Mouse (Mus musculus): ENCODE measurements around the gene Zfp961. TPM values are rescaled to one million over a fixed set of nuclear protein-coding genes. Genes with fewer than 3 reads are reported as not detected.
"Not testable (repeated sequence)": the region's sequence is repeated elsewhere in the genome, so short reads cannot be mapped to it uniquely, and the experiment has no call there.

Zfp961 gene
- polyA plus RNA-seq, 1 experiment from 2014 or later: 32.1 TPM

DNA sequence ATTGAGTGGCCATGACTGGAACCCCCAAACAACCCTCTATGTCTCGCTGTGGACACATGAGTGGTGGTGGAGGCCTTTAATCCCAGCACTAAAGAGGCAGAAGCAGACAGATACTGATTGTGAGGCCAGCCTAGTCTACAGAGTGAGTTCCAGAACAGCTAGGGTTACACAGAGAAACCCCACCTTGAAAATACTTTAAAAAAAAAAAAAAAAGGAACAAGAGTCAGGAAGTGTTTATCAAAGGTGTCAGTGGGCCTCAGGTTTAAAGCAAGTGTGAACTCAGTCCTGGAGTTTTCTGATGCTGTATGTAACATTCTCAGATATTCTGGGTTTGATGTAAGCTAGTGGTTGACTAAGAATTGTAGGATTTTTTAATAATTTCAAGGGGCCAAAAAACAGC, 1.7 kb downstream of the Zfp961 start:
- Histone ChIP-seq H3K9me3 (replicated peaks; ENCODE audit: control insufficient read depth, low read length) (no peaks in the 10 kb centered on the region), H3K9ac (replicated peaks; ENCODE audit: low read length) (no peak overlapping the region), H3K4me2 (ENCODE audit: low read depth, low read length) (no peak overlapping the region), H3K27me3 (ENCODE audit: control insufficient read depth, insufficient read depth, low read length) (no peaks in the 10 kb centered on the region), H3K36me3 (replicated peaks; ENCODE audit: control insufficient read depth, insufficient read depth, low read depth, low read length) (peaks cover 3% of the 10 kb centered on the region), H3K4me3 (ENCODE audit: low read depth, low read length) (no peak overlapping the region), H3K4me1 (ENCODE audit: control insufficient read depth, insufficient read depth, low read length) (no peaks in the 10 kb centered on the region), H3K27ac (replicated peaks; ENCODE audit: low read depth, low read length) (no peak overlapping the region)
- no peak for ATAC-seq (replicated peaks; ENCODE audit: insufficient number of reproducible peaks, low FRiP score, low TSS enrichment, low read depth)
- no peak for DNase-seq (ENCODE audit: low spot score)
- 85% methylated on average over 1 of the region's 1 CpGs for WGBS

- not testable (repeated sequence) for DNase-seq (ENCODE audit: low spot score); H3K36me3 ChIP-seq (replicated peaks; ENCODE audit: control insufficient read depth, insufficient read depth, low read depth, low read length); H3K4me3 ChIP-seq (ENCODE audit: low read depth, low read length); ATAC-seq (replicated peaks; ENCODE audit: insufficient number of reproducible peaks, low FRiP score, low TSS enrichment, low read depth); H3K9ac ChIP-seq (replicated peaks; ENCODE audit: low read length); H3K9me3 ChIP-seq (replicated peaks; ENCODE audit: control insufficient read depth, low read length); H3K4me1 ChIP-seq (ENCODE audit: control insufficient read depth, insufficient read depth, low read length); H3K4me2 ChIP-seq (ENCODE audit: low read depth, low read length); H3K27ac ChIP-seq (replicated peaks; ENCODE audit: low read depth, low read length); H3K27me3 ChIP-seq (ENCODE audit: control insufficient read depth, insufficient read depth, low read length)
- WGBS: 96% methylated on average over 16 of the region's 16 CpGs
Measured at GRCm38 (mm10) chr8:71952961-71953700, 2.3 kb downstream of the Zfp961 start.

DNA sequence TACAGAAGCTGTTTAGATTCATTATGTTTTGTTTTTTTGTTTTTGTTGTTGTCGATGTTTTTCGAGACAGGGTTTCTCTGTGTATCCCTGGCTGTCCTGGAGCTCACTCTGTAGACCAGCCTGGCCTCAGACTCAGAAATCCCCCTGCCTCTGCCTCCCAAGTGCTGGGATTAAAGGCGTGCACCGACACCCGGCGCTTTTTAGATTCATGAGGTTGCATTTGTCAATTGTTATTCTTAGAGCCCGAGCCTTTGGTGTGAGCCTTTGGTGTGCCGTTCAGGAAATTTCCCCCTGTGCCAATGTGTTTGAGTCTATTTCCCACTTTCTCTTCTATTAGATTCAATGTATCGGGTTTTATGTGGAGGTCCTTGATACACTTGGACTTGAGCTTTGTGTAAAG, 3.8 kb downstream of the Zfp961 start:
- H3K27me3 ChIP-seq (ENCODE audit: control insufficient read depth, insufficient read depth, low read length): no peaks in the 10 kb centered on the region

GRCm38 (mm10) chr8:71960483-71960882, 9.6 kb downstream of the Zfp961 start:
- no peak for DNase-seq (ENCODE audit: low spot score)
- Histone ChIP-seq H3K4me1 (ENCODE audit: control insufficient read depth, insufficient read depth, low read length) (no peaks in the 10 kb centered on the region), H3K9ac (replicated peaks; ENCODE audit: low read length) (no peak overlapping the region), H3K27ac (replicated peaks; ENCODE audit: low read depth, low read length) (no peak overlapping the region), H3K4me3 (ENCODE audit: low read depth, low read length) (no peak overlapping the region), H3K36me3 (replicated peaks; ENCODE audit: control insufficient read depth, insufficient read depth, low read depth, low read length) (no peaks in the 10 kb centered on the region), H3K9me3 (replicated peaks; ENCODE audit: control insufficient read depth, low read length) (no peaks in the 10 kb centered on the region), H3K4me2 (ENCODE audit: low read depth, low read length) (no peak overlapping the region), H3K27me3 (ENCODE audit: control insufficient read depth, insufficient read depth, low read length) (no peaks in the 10 kb centered on the region)
- ATAC-seq (replicated peaks; ENCODE audit: insufficient number of reproducible peaks, low FRiP score, low TSS enrichment, low read depth): no peak

More for the DNA sequence above, 3.8 kb downstream of the Zfp961 start:
- Histone ChIP-seq H3K9me3 (replicated peaks; ENCODE audit: control insufficient read depth, low read length) (no peaks in the 10 kb centered on the region), H3K4me1 (ENCODE audit: control insufficient read depth, insufficient read depth, low read length) (no peaks in the 10 kb centered on the region), H3K9ac (replicated peaks; ENCODE audit: low read length) (no peak overlapping the region), H3K27ac (replicated peaks; ENCODE audit: low read depth, low read length) (no peak overlapping the region), H3K36me3 (replicated peaks; ENCODE audit: control insufficient read depth, insufficient read depth, low read depth, low read length) (peaks cover 3% of the 10 kb centered on the region), H3K4me3 (ENCODE audit: low read depth, low read length) (no peak overlapping the region), H3K4me2 (ENCODE audit: low read depth, low read length) (no peak overlapping the region)
- WGBS: 97% methylated on average over 9 of the region's 9 CpGs
- DNase-seq (ENCODE audit: low spot score) (no peak), ATAC-seq (replicated peaks; ENCODE audit: insufficient number of reproducible peaks, low FRiP score, low TSS enrichment, low read depth) (no peak)

GRCm38 (mm10) chr8:71961796-71962195, 11.0 kb downstream of the Zfp961 start:
- H3K9me3 ChIP-seq (replicated peaks; ENCODE audit: control insufficient read depth, low read length): no peaks in the 10 kb centered on the region
- ATAC-seq (replicated peaks; ENCODE audit: insufficient number of reproducible peaks, low FRiP score, low TSS enrichment, low read depth) (no peak), DNase-seq (ENCODE audit: low spot score) (no peak)
- WGBS: 84% methylated on average over 5 of the region's 5 CpGs
- no peaks in the 10 kb centered on the region for H3K27me3 ChIP-seq (ENCODE audit: control insufficient read depth, insufficient read depth, low read length)
- no peaks in the 10 kb centered on the region for H3K4me1 ChIP-seq (ENCODE audit: control insufficient read depth, insufficient read depth, low read length)
- H3K36me3 ChIP-seq (replicated peaks; ENCODE audit: control insufficient read depth, insufficient read depth, low read depth, low read length): peaks cover 10% of the 10 kb centered on the region
- H3K27ac ChIP-seq (replicated peaks; ENCODE audit: low read depth, low read length): no peak overlapping the region
- H3K4me2 ChIP-seq (ENCODE audit: low read depth, low read length): no peak overlapping the region
- no peak overlapping the region for H3K9ac ChIP-seq (replicated peaks; ENCODE audit: low read length)
- H3K4me3 ChIP-seq (ENCODE audit: low read depth, low read length): no peak overlapping the region

DNA sequence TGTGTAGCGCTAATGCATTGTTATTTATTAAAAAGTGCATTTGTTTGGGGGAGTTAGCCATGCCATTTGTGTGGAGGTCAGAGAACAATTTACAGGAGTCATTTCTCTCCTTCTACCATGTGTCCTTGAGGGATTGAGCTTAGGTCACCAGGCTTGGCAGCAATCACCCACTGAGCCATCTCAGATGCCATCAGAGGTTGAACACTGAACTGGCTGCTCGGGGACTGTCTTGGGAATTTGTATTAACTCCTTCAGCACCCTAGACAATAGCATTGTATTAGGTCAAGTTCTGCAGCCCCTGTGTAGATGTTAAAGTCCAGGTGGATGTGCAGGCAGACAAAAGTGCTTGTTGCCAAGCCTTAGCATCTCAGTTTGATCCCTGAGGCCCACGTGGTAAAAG, 13.2 kb downstream of the Zfp961 start:
- H3K4me2 ChIP-seq (ENCODE audit: low read depth, low read length): no peak overlapping the region
- H3K27me3 ChIP-seq (ENCODE audit: control insufficient read depth, insufficient read depth, low read length): no peaks in the 10 kb centered on the region
- no peak overlapping the region for H3K27ac ChIP-seq (replicated peaks; ENCODE audit: low read depth, low read length)
- DNase-seq (ENCODE audit: low spot score): no peak
- no peak overlapping the region for H3K4me3 ChIP-seq (ENCODE audit: low read depth, low read length)
- H3K9me3 ChIP-seq (replicated peaks; ENCODE audit: control insufficient read depth, low read length): no peaks in the 10 kb centered on the region
- H3K36me3 ChIP-seq (replicated peaks; ENCODE audit: control insufficient read depth, insufficient read depth, low read depth, low read length): peaks cover 19% of the 10 kb centered on the region
- no peak overlapping the region for H3K9ac ChIP-seq (replicated peaks; ENCODE audit: low read length)
- WGBS: 84% methylated on average over 3 of the region's 3 CpGs
- no peaks in the 10 kb centered on the region for H3K4me1 ChIP-seq (ENCODE audit: control insufficient read depth, insufficient read depth, low read length)
- no peak for ATAC-seq (replicated peaks; ENCODE audit: insufficient number of reproducible peaks, low FRiP score, low TSS enrichment, low read depth)

DNA sequence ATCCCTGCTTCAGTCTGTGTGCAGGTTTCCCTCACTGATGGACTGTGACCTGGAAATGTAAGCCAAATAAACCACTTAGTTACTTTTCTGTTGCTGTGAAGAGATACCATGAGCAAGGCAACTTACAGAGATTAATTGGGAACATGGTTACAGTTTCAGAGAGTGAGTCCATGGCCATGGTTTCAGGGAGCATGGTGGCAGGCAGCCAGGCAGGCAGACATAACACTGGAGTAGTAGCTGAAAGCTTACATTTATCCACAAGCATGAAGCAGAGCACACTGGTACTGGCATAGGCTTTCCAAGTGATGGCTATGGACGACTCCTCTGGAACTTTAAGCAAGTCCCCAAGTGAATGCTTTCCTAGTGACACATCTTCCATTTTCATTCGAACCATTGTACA, 14.3 kb downstream of the Zfp961 start:
- no peaks in the 10 kb centered on the region for H3K4me1 ChIP-seq (ENCODE audit: control insufficient read depth, insufficient read depth, low read length)
- H3K27ac ChIP-seq (replicated peaks; ENCODE audit: low read depth, low read length): no peak overlapping the region
- H3K27me3 ChIP-seq (ENCODE audit: control insufficient read depth, insufficient read depth, low read length): no peaks in the 10 kb centered on the region
- H3K4me3 ChIP-seq (ENCODE audit: low read depth, low read length): no peak overlapping the region
- ATAC-seq (replicated peaks; ENCODE audit: insufficient number of reproducible peaks, low FRiP score, low TSS enrichment, low read depth) (no peak), DNase-seq (ENCODE audit: low spot score) (no peak)
- H3K36me3 ChIP-seq (replicated peaks; ENCODE audit: control insufficient read depth, insufficient read depth, low read depth, low read length): peaks cover 19% of the 10 kb centered on the region
- H3K9me3 ChIP-seq (replicated peaks; ENCODE audit: control insufficient read depth, low read length): no peaks in the 10 kb centered on the region
- H3K9ac ChIP-seq (replicated peaks; ENCODE audit: low read length): no peak overlapping the region
- 89% methylated on average over 2 of the region's 2 CpGs for WGBS
- no peak overlapping the region for H3K4me2 ChIP-seq (ENCODE audit: low read depth, low read length)

DNA sequence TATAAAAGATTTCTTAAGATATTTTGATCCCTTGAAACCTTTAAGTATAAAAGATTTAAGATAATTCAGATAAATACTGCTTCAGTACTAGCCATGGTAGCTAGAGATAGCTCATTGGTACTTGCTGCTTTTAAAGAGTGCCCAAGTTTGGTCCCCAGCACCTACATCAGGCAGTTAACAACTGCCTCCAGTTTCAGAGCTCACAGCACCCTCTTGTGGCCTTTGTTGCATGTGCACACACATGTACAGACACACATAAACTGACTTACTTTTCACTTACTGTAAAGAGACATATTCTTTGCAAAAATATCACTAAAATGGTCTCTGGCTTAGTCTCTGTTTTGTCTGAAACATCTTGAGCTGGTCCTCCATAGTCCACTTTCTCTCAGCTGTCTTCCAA, 15.6 kb downstream of the Zfp961 start:
- DNase-seq (ENCODE audit: low spot score): no peak

More for the DNA sequence above, 15.6 kb downstream of the Zfp961 start:
- H3K27ac ChIP-seq (replicated peaks; ENCODE audit: low read depth, low read length): no peak overlapping the region
- no peaks in the 10 kb centered on the region for H3K9me3 ChIP-seq (replicated peaks; ENCODE audit: control insufficient read depth, low read length)
- no peak overlapping the region for H3K4me2 ChIP-seq (ENCODE audit: low read depth, low read length)
- no peak overlapping the region for H3K9ac ChIP-seq (replicated peaks; ENCODE audit: low read length)
- H3K27me3 ChIP-seq (ENCODE audit: control insufficient read depth, insufficient read depth, low read length): no peaks in the 10 kb centered on the region
- no peak overlapping the region for H3K4me3 ChIP-seq (ENCODE audit: low read depth, low read length)
- ATAC-seq (replicated peaks; ENCODE audit: insufficient number of reproducible peaks, low FRiP score, low TSS enrichment, low read depth): no peak
- H3K4me1 ChIP-seq (ENCODE audit: control insufficient read depth, insufficient read depth, low read length): no peaks in the 10 kb centered on the region
- peaks cover 19% of the 10 kb centered on the region for H3K36me3 ChIP-seq (replicated peaks; ENCODE audit: control insufficient read depth, insufficient read depth, low read depth, low read length)
